ENCODE assay signal across 7 mouse cellular contexts in genomic region chr1:172502145-172503110, GRCm38 (mm10). TPM values are rescaled to one million over a fixed set of nuclear protein-coding genes. Genes with fewer than 3 reads are reported as not detected.
DNase-seq lines count a peak whose midpoint lies in the region; ATAC-seq and TF ChIP-seq lines count a peak whose summit lies in the region.

No protein-coding gene starts in this region.

- H3K9me3 ChIP-seq in hindbrain, postnatal 0 days (ENCODE audit: low read length) = no peaks in the 10 kb centered on the region
- no peaks in the 10 kb centered on the region for H3K9me3 ChIP-seq in liver, embryonic 14.5 days (ENCODE audit: control insufficient read depth, low read length)
- no peaks in the 10 kb centered on the region for H3K9me3 ChIP-seq in stomach, embryonic 15.5 days

- no peaks in the 10 kb centered on the region for H3K27me3 ChIP-seq in hindbrain, postnatal 0 days (ENCODE audit: insufficient read depth, low read length)
- no peaks in the 10 kb centered on the region for H3K27me3 ChIP-seq in liver, embryonic 14.5 days (ENCODE audit: control insufficient read depth, insufficient read depth, low read length)
- H3K27me3 ChIP-seq in stomach, embryonic 15.5 days (replicated peaks) = no peaks in the 10 kb centered on the region

- H3K9ac ChIP-seq in hindbrain, postnatal 0 days (replicated peaks; ENCODE audit: low read length) = no peak overlapping the region
- no peak overlapping the region for H3K9ac ChIP-seq in liver, embryonic 14.5 days (replicated peaks)
- H3K9ac ChIP-seq in stomach, embryonic 15.5 days = no peak overlapping the region

- TF ChIP-seq EP300 in liver, embryonic 14.5 days (IDR thresholded peaks at IDR 0.05; ENCODE audit: low read depth) = no peak

- peak; percentile 57 for DNase-seq in MN1 (ENCODE audit: low spot score)
- no peak for DNase-seq in hindbrain, postnatal 0 days (ENCODE audit: low spot score)
- no peak for DNase-seq in liver, embryonic 14.5 days (ENCODE audit: low read depth in 3 of 3, low spot score in 3 of 3)
- no peak for DNase-seq in ovary, adult 18-20 months (ENCODE audit: low spot score)
- no peak for DNase-seq in right cerebral cortex, postnatal 10 days (ENCODE audit: low spot score in 2 of 2)

- H3K27ac ChIP-seq in embryonic fibroblast, embryonic 13.5 days (ENCODE audit: insufficient read depth, low read length) = peak overlapping the region; percentile 94
- H3K27ac ChIP-seq in hindbrain, postnatal 0 days = peak overlapping the region; percentile 56; the same call in 1 of the 2 replicates
- H3K27ac ChIP-seq in liver, embryonic 14.5 days = no peak overlapping the region
- H3K27ac ChIP-seq in stomach, embryonic 15.5 days = peak overlapping the region; percentile 95

- H3K4me2 ChIP-seq in hindbrain, postnatal 0 days (ENCODE audit: low read depth, low read length) = peak overlapping the region; percentile 55
- peak overlapping the region; percentile 67 for H3K4me2 ChIP-seq in liver, embryonic 14.5 days (ENCODE audit: low read depth)
- H3K4me2 ChIP-seq in stomach, embryonic 15.5 days = peak overlapping the region; percentile 69

- H3K4me1 ChIP-seq in embryonic fibroblast, embryonic 13.5 days (ENCODE audit: control insufficient read depth, insufficient read depth, low read length) = peaks cover 3% of the 10 kb centered on the region; the same call in 1 of the 2 replicates
- H3K4me1 ChIP-seq in hindbrain, postnatal 0 days (ENCODE audit: insufficient read depth, low read length) = peaks cover 9% of the 10 kb centered on the region
- H3K4me1 ChIP-seq in liver, embryonic 14.5 days (replicated peaks; ENCODE audit: control insufficient read depth in 2 of 2, insufficient read depth in 2 of 2, low read length in 1 of 2) = peaks cover 0 to 24% of the 10 kb centered on the region in 2 experiments; a peak in 3 of 4 replicates
- H3K4me1 ChIP-seq in stomach, embryonic 15.5 days = peaks cover 45% of the 10 kb centered on the region

- peaks cover under 1% of the 10 kb centered on the region; the same call in 1 of the 2 replicates for H3K36me3 ChIP-seq in hindbrain, postnatal 0 days (ENCODE audit: insufficient read depth, low read length)
- H3K36me3 ChIP-seq in liver, embryonic 14.5 days (replicated peaks; ENCODE audit: control insufficient read depth, insufficient read depth, low read depth) = peaks cover 3% of the 10 kb centered on the region
- H3K36me3 ChIP-seq in stomach, embryonic 15.5 days = peaks cover 27% of the 10 kb centered on the region

- peak; percentile 52; the same call in 1 of the 2 replicates for TF ChIP-seq POLR2A in embryonic fibroblast, embryonic 13.5 days (IDR thresholded peaks at IDR 0.05; ENCODE audit: low read depth, low read length)

- ATAC-seq in hindbrain, postnatal 0 days = peak; percentile 30; the same call in 1 of the 2 replicates
- ATAC-seq in liver, embryonic 14.5 days (ENCODE audit: insufficient read depth) = no peak
- ATAC-seq in stomach, embryonic 15.5 days (ENCODE audit: insufficient read depth, low FRiP score, low read depth) = no peak

- peak overlapping the region; percentile 86 for H3K4me3 ChIP-seq in embryonic fibroblast, embryonic 13.5 days (ENCODE audit: insufficient read depth, low read length)
- 0 out of 2 replicates have a peak overlapping the region, but pooled peaks have one; percentile 41 for H3K4me3 ChIP-seq in hindbrain, postnatal 0 days (ENCODE audit: low read length)
- peak overlapping the region; percentile 24 to 64 for H3K4me3 ChIP-seq in liver, embryonic 14.5 days (ENCODE audit: insufficient read depth in 1 of 2, low read depth in 2 of 2, low read length in 2 of 2)
- peak overlapping the region; percentile 55 for H3K4me3 ChIP-seq in stomach, embryonic 15.5 days (replicated peaks)

- no peak for TF ChIP-seq CTCF in embryonic fibroblast, embryonic 13.5 days (IDR thresholded peaks at IDR 0.05; ENCODE audit: borderline replicate concordance, insufficient read depth, low read length)
- no peak for TF ChIP-seq CTCF in hindbrain, postnatal 0 days (IDR thresholded peaks at IDR 0.05; ENCODE audit: low read depth)
- TF ChIP-seq CTCF in liver, embryonic 14.5 days (IDR thresholded peaks at IDR 0.05; ENCODE audit: low read depth) = no peak

- 35% methylated on average over 13 of the region's 13 CpGs for WGBS in hindbrain, postnatal 0 days
- 21% methylated on average over 13 of the region's 13 CpGs for WGBS in liver, embryonic 14.5 days (ENCODE audit: insufficient replicate concordance)
- WGBS in stomach, embryonic 15.5 days = 18% methylated on average over 13 of the region's 13 CpGs

RNA-seq across cellular contexts. Expression of gene Tagln2, which starts 2.6 kb away (rescaled TPM):
- 468 and 642 TPM in 2 replicates for polyA plus RNA-seq in embryonic fibroblast, embryonic 13.5 days (2011; ENCODE audit: insufficient read length, low read depth, missing spikeins)
- 45.1 and 70.2 TPM in 2 replicates for total RNA-seq in hindbrain, postnatal 0 days (2014; rRNA removed)
- polyA plus RNA-seq in hindbrain, postnatal 0 days (2015; fragmentation: Nextera tagmentation; extraction: Ambion mirVana) = 59.2 and 61.6 TPM in 2 replicates
- 75.1 and 88.2 TPM in 2 replicates for polyA plus RNA-seq in liver, embryonic 14.5 days (2012; rRNA removed)
- 94.4 and 97.5 TPM in 2 replicates for polyA plus RNA-seq in liver, embryonic 14.5 days (2014; fragmentation: Nextera tagmentation; extraction: Ambion mirVana)
- polyA plus RNA-seq in stomach, embryonic 15.5 days (2015; fragmentation: Nextera tagmentation; extraction: Ambion mirVana) = 341 and 366 TPM in 2 replicates

RNA-seq across cellular contexts. Expression of gene Cfap45, which starts 18.2 kb away (rescaled TPM):
- 0.85 and 2.9 TPM in 2 replicates for polyA plus RNA-seq in embryonic fibroblast, embryonic 13.5 days (2011; ENCODE audit: insufficient read length, low read depth, missing spikeins)
- total RNA-seq in hindbrain, postnatal 0 days (2014; rRNA removed) = 1.0 and 1.2 TPM in 2 replicates
- polyA plus RNA-seq in hindbrain, postnatal 0 days (2015; fragmentation: Nextera tagmentation; extraction: Ambion mirVana) = 3.7 and 4.5 TPM in 2 replicates
- polyA plus RNA-seq in liver, embryonic 14.5 days (2012; rRNA removed) = 0.15 and 0.28 TPM in 2 replicates
- 0.22 and 0.29 TPM in 2 replicates for polyA plus RNA-seq in liver, embryonic 14.5 days (2014; fragmentation: Nextera tagmentation; extraction: Ambion mirVana)
- polyA plus RNA-seq in stomach, embryonic 15.5 days (2015; fragmentation: Nextera tagmentation; extraction: Ambion mirVana) = 2.4 TPM in 2 replicates

RNA-seq across cellular contexts. Expression of gene Igsf9, which starts 20.8 kb away (rescaled TPM):
- 5.4 and 6.4 TPM in 2 replicates for polyA plus RNA-seq in embryonic fibroblast, embryonic 13.5 days (2011; ENCODE audit: insufficient read length, low read depth, missing spikeins)
- 17.9 and 33.0 TPM in 2 replicates for total RNA-seq in hindbrain, postnatal 0 days (2014; rRNA removed)
- 10.5 and 13.5 TPM in 2 replicates for polyA plus RNA-seq in hindbrain, postnatal 0 days (2015; fragmentation: Nextera tagmentation; extraction: Ambion mirVana)
- polyA plus RNA-seq in liver, embryonic 14.5 days (2012; rRNA removed) = 2.1 and 2.8 TPM in 2 replicates
- polyA plus RNA-seq in liver, embryonic 14.5 days (2014; fragmentation: Nextera tagmentation; extraction: Ambion mirVana) = 0.60 and 1.0 TPM in 2 replicates
- 49.0 and 50.1 TPM in 2 replicates for polyA plus RNA-seq in stomach, embryonic 15.5 days (2015; fragmentation: Nextera tagmentation; extraction: Ambion mirVana)

RNA-seq across cellular contexts. Expression of gene Slamf9, which starts 27.3 kb away (rescaled TPM):
- 0.63 and 2.5 TPM in 2 replicates for polyA plus RNA-seq in embryonic fibroblast, embryonic 13.5 days (2011; ENCODE audit: insufficient read length, low read depth, missing spikeins)
- total RNA-seq in hindbrain, postnatal 0 days (2014; rRNA removed) = not detected in 2 replicates
- polyA plus RNA-seq in hindbrain, postnatal 0 days (2015; fragmentation: Nextera tagmentation; extraction: Ambion mirVana) = 0.39 and 0.49 TPM in 2 replicates
- 0.92 and 1.5 TPM in 2 replicates for polyA plus RNA-seq in liver, embryonic 14.5 days (2012; rRNA removed)
- 1.5 and 1.9 TPM in 2 replicates for polyA plus RNA-seq in liver, embryonic 14.5 days (2014; fragmentation: Nextera tagmentation; extraction: Ambion mirVana)
- 0.79 and 1.0 TPM in 2 replicates for polyA plus RNA-seq in stomach, embryonic 15.5 days (2015; fragmentation: Nextera tagmentation; extraction: Ambion mirVana)

RNA-seq across cellular contexts. Expression of gene Vsig8, which starts 53.3 kb away (rescaled TPM):
- not detected in 2 replicates for polyA plus RNA-seq in embryonic fibroblast, embryonic 13.5 days (2011; ENCODE audit: insufficient read length, low read depth, missing spikeins)
- 1.9 and 2.9 TPM in 2 replicates for total RNA-seq in hindbrain, postnatal 0 days (2014; rRNA removed)
- polyA plus RNA-seq in hindbrain, postnatal 0 days (2015; fragmentation: Nextera tagmentation; extraction: Ambion mirVana) = 1.9 and 2.0 TPM in 2 replicates
- not detected in 2 replicates for polyA plus RNA-seq in liver, embryonic 14.5 days (2012; rRNA removed)
- polyA plus RNA-seq in liver, embryonic 14.5 days (2014; fragmentation: Nextera tagmentation; extraction: Ambion mirVana) = not detected in 2 replicates
- 0.46 and 1.8 TPM in 2 replicates for polyA plus RNA-seq in stomach, embryonic 15.5 days (2015; fragmentation: Nextera tagmentation; extraction: Ambion mirVana)
